Mouse (Mus musculus): ENCODE measurements around the gene Iah1. TPM values are rescaled to one million over a fixed set of nuclear protein-coding genes. Genes with fewer than 3 reads are reported as not detected.

Iah1 gene
- total RNA-seq, 2 experiments from 2014 or later, result 7.3 to 15.9 TPM

DNA sequence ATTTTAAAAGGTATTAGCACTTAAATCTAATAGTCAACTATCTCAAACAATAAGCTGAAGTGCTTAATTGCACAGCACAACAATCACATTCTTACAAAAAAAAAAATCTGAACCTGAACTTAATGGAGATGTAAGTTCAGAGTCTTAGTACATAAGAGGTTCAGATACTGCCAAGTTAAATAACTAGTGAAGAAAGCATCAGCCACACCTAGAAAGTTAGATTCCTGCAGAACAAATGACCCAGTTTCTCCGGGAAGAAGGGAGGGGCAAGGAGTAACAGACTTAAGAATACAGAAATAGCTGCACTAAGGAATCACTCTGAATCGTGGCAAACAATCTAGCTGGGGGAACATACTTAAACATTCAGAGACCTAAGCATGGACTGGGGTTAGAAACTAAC is 46.5 kb downstream of the Iah1 start:
- no peak for ATAC-seq (replicated peaks; ENCODE audit: low FRiP score, poor library complexity, severe bottlenecking)

DNA sequence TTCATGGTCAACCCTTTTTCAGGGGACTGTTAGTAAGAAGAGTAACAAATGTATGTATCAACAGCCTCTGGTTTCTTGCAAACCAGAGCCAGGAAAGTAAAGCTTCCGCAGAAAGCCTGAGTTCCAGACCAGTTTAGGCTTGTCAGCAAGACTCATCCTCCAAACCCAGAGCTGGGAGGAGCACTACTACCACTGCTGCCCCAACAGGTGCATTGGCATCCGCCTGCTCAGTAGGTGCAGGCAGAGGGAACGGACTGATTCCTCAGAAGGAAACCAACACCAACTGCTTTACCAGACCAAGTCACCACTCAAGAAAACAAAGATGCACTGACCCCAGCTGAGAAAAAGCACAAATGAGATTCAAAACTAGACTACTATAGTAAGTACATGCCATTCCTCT is 47.0 kb downstream of the Iah1 start:
- no peak for ATAC-seq (replicated peaks; ENCODE audit: low FRiP score, poor library complexity, severe bottlenecking)

DNA sequence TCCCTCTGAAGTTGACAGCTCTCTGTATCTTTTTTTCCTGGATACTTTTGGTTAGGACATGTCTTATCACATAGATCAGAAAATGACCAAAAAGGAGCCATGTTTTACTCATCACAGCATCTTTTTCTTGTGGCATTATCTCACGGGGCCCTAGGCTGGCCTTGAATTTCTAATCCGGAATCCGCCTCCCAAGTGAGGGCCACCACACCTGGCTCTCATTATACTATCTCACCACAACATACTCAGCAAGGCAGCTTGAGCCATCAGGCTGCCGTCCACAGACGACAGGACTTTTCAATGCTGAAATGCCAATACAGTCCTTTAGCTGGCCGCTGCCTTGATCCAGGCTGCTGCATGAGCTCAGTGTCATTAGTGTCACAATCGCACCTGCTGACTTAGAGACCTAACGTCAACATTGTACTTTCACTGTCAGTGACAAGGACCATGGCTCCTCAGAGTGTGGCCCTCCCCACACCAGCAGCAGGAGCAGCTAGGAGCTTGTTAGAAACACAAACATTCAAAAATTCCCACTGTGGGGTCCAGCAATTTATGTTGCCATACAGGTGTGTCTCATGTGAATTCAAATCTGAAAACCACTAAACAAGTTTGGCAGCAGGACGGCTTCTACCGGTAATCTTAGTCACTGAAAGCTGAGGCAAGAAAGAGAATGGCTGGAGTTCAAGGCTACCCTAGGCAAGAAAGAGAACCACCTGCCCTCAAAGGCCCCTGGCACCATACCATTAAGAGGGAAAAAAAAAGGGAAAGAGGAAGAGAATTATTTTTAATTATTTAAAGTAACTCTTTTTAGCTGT is 48.6 kb downstream of the Iah1 start:
- no peak for ATAC-seq (replicated peaks; ENCODE audit: low FRiP score, poor library complexity, severe bottlenecking)

DNA sequence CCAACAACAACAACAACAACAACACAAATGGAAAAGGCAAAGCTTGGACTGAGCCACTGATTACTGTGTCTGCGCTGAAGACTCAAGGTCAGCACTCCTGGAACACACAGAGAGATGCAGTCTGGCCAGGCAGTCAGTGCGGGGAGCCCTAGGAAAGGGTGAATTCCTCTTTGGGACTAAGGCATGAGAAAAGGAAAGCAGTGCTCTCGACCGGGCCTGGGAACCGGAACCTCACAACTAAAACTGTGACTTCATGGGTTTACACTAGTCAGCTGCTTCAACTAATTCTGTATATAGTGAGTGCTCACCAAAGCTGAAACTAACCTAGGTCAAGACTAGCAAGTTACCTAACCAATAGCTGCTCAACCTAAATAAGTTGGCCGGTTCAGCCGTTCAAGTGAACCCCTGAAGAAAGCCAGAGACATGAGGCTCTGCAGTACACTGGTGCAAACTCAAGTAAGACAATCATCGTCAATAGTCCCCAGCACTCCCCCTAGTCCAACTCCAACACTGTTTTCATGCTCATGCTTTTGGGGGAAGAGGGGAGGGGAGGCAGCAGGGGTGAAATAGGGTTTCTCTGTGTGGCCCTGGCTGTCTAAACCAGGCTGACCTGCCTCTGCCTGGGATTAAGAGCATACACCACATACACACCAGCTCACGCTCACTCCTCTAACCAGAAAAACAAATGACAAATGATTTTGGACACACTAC is 52.3 kb downstream of the Iah1 start:
- no peak for ATAC-seq (replicated peaks; ENCODE audit: low FRiP score, poor library complexity, severe bottlenecking)

DNA sequence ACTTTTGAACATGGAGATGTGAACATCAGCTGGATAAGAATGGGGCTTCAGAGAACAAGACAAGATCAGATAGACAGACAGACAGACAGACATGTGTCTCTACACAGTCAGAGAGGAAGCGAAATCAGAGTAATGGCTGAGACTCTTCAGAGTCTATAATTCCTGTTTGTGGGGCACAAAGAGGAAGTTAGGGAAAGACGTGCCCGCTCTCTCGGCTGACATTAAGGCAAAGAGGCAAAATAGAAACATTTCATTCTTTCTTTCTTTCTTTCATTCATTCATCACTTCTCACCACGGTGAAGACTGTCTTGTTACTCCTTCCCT is 52.9 kb downstream of the Iah1 start:
- no peak for ATAC-seq (replicated peaks; ENCODE audit: low FRiP score, poor library complexity, severe bottlenecking)

DNA sequence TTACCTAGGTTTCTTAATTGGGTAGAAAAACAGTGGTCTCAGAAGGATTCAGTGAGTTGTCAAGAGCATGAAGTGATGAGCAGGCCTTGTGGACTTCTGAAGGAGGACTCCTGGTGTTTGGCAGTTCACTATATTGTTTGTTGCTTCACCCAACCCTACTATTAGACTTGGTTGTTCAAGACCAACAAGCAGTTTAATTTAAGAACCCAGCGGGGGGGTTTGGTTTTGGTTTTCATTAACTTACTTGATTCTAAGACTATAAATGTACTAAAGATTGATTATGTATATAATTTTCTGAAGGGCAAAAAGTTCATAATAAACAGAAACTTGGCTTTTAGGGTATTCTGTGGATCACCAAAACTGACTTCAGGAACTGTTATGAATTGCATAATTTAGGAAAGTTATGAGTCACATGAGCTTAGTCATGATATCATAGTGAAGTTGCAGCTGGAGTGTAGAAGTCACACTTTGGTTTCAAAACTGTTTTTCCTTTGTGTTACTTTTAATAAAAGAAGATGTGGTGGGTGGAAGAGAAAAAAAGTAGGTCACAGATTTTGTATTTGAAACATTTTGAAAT is 53.9 kb downstream of the Iah1 start:
- no peak for ATAC-seq (replicated peaks; ENCODE audit: low FRiP score, poor library complexity, severe bottlenecking)

DNA sequence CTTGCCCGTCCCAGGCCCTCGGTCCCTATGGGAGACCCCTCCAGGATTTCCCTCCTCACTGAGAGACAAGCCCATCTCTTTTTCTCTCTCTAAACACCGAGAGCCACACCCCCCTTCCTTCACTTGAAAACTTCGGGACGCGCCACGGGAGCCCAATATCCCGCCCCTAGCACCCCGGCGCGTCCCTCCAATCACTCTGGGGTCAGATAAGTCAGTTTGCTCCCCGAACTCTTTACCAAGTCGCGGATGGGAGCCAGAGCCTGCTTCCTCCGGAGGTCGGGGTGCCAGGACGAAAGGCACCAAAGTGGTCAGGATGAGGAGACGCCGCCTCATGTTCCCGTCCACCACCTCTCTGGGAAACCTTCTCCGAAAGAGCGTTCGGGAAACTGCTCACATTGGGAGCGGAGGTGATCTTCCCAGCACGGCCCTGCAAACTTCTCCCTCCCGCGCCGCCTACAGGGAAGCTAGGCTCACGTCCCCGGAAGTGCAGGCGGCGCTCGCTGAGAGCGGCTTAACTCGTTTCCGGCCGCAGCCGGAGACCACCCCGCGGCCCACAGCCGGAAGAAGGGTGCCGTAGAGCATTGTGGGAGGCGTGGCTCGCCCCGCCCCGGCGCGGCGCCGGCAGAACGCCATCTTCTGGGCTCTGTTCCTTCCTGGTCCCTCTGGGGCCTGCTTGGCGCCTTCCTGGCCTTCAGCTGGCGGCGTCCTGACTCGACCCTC is 57.1 kb downstream of the Iah1 start, which contains the start of gene Adam17:
TSS of gene Adam17 (minus strand) at position 533 of the 720 bp plus-strand sequence.
- peak; percentile 96 for ATAC-seq (replicated peaks; ENCODE audit: low FRiP score, poor library complexity, severe bottlenecking)

Other genes starting within 250 kb of the Iah1 start
- 43.8 and 52.7 TPM in 2 replicates for gene Cpsf3, start 31.0 kb upstream of the Iah1 start, total RNA-seq (2015; ENCODE audit: low replicate concordance)
- gene Cpsf3, start 31.0 kb upstream of the Iah1 start, total RNA-seq (2017; ENCODE audit: low replicate concordance), result 11.8 and 19.7 TPM in 2 replicates
- gene Itgb1bp1, start 30.1 kb upstream of the Iah1 start, total RNA-seq (2015; ENCODE audit: low replicate concordance), result 11.7 and 14.0 TPM in 2 replicates
- gene Itgb1bp1, start 30.1 kb upstream of the Iah1 start, total RNA-seq (2017; ENCODE audit: low replicate concordance), result 6.8 and 12.7 TPM in 2 replicates
- gene Adam17, start 57.2 kb downstream of the Iah1 start, total RNA-seq (2015; ENCODE audit: low replicate concordance), result 9.4 and 15.2 TPM in 2 replicates
- gene Adam17, start 57.2 kb downstream of the Iah1 start, total RNA-seq (2017; ENCODE audit: low replicate concordance), result 14.1 and 22.7 TPM in 2 replicates
- 85.9 and 98.8 TPM in 2 replicates for gene Ywhaq, start 101.2 kb downstream of the Iah1 start, total RNA-seq (2015; ENCODE audit: low replicate concordance)
- gene Ywhaq, start 101.2 kb downstream of the Iah1 start, total RNA-seq (2017; ENCODE audit: low replicate concordance), result 39.9 and 44.0 TPM in 2 replicates

Measured in erythroblast, adult 5-6 weeks (primary cell).